Mouse (Mus musculus) large intestine, adult 2 months (tissue): ENCODE measurements around the gene Adamtsl1. TPM values are rescaled to one million over a fixed set of nuclear protein-coding genes. Genes with fewer than 3 reads are reported as not detected.

Source experiments
- DNase-seq: peaks from one replicate; pipeline ENCODE4 v3.0.0-alpha.2; 2012; ENCODE audit warnings: low read depth, low spot score
- WGBS: fragments of 180-500 bp; shearing (Covaris S2); methylation state at CpG from one replicate; pipeline ENCODE4 v1.1.7; 2018; 5-methylcytosine and 5-hydroxymethylcytosine counted together
- polyA plus RNA-seq: library from polyadenylated mRNA; depleted of rRNA; stranded (reverse); fragments of >200 nt; gene quantifications from 2 replicates; pipeline ENCODE4 v1.2.3, GENCODE M21; 2012

Gene Adamtsl1
- polyA plus RNA-seq, 1 experiment = 1.0 TPM

GRCm38 (mm10) chr4:86122431-86122830, 608.5 kb downstream of the Adamtsl1 start:
- no peak for DNase-seq
- 44% methylated on average over 5 of the region's 5 CpGs for WGBS

GRCm38 (mm10) chr4:86124374-86124773, 610.4 kb downstream of the Adamtsl1 start:
- WGBS = 60% methylated on average over 3 of the region's 3 CpGs
- DNase-seq = no peak

GRCm38 (mm10) chr4:86126636-86127035, 612.7 kb downstream of the Adamtsl1 start:
- 38% methylated on average over 2 of the region's 2 CpGs for WGBS
- DNase-seq = no peak

- 54% methylated on average over 4 of the region's 4 CpGs for WGBS
- no peak for DNase-seq
Measured at GRCm38 (mm10) chr4:86158551-86158950, 644.6 kb downstream of the Adamtsl1 start.

GRCm38 (mm10) chr4:86159362-86159761, 645.4 kb downstream of the Adamtsl1 start:
- WGBS = 43% methylated on average over 1 of the region's 1 CpGs

GRCm38 (mm10) chr4:86170763-86171162, 656.8 kb downstream of the Adamtsl1 start:
- no peak for DNase-seq
- 92% methylated on average over 10 of the region's 10 CpGs for WGBS

More at GRCm38 (mm10) chr4:86159362-86159761, 645.4 kb downstream of the Adamtsl1 start:
- DNase-seq = no peak

- 74% methylated on average over 5 of the region's 5 CpGs for WGBS
- no peak for DNase-seq
Measured at GRCm38 (mm10) chr4:86171461-86171860, 657.5 kb downstream of the Adamtsl1 start.

GRCm38 (mm10) chr4:86177471-86177870, 663.5 kb downstream of the Adamtsl1 start:
- DNase-seq = no peak
- WGBS = 75% methylated on average over 6 of the region's 6 CpGs

- DNase-seq = no peak
- 86% methylated on average over 14 of the region's 14 CpGs for WGBS
Measured at GRCm38 (mm10) chr4:86178116-86178515, 664.1 kb downstream of the Adamtsl1 start.

GRCm38 (mm10) chr4:86183701-86184173, 669.8 kb downstream of the Adamtsl1 start:
- WGBS = 50% methylated on average over 1 of the region's 1 CpGs
- no peak for DNase-seq

- WGBS = 58% methylated on average over 2 of the region's 2 CpGs
- no peak for DNase-seq
Measured at GRCm38 (mm10) chr4:86189853-86190252, 675.9 kb downstream of the Adamtsl1 start.

- DNase-seq = no peak
- WGBS = 82% methylated on average over 5 of the region's 5 CpGs
Measured at GRCm38 (mm10) chr4:86191195-86191594, 677.2 kb downstream of the Adamtsl1 start.

- WGBS = 76% methylated on average over 7 of the region's 7 CpGs
- no peak for DNase-seq
Measured at GRCm38 (mm10) chr4:86201766-86202165, 687.8 kb downstream of the Adamtsl1 start.

GRCm38 (mm10) chr4:86203288-86203687, 689.3 kb downstream of the Adamtsl1 start:
- no peak for DNase-seq
- 83% methylated on average over 2 of the region's 2 CpGs for WGBS

GRCm38 (mm10) chr4:86224875-86225274, 710.9 kb downstream of the Adamtsl1 start:
- WGBS = 83% methylated on average over 5 of the region's 5 CpGs

GRCm38 (mm10) chr4:86227096-86227495, 713.1 kb downstream of the Adamtsl1 start:
- WGBS = 36% methylated on average over 1 of the region's 1 CpGs
- no peak for DNase-seq

More at GRCm38 (mm10) chr4:86224875-86225274, 710.9 kb downstream of the Adamtsl1 start:
- no peak for DNase-seq

- 72% methylated on average over 3 of the region's 3 CpGs for WGBS
- no peak for DNase-seq
Measured at GRCm38 (mm10) chr4:86233197-86233596, 719.2 kb downstream of the Adamtsl1 start.

GRCm38 (mm10) chr4:86241854-86242424, 728.0 kb downstream of the Adamtsl1 start:
- 83% methylated on average over 2 of the region's 2 CpGs for WGBS
- DNase-seq = no peak

GRCm38 (mm10) chr4:86270085-86270484, 756.1 kb downstream of the Adamtsl1 start:
- 62% methylated on average over 2 of the region's 2 CpGs for WGBS
- no peak for DNase-seq

- 41% methylated on average over 6 of the region's 6 CpGs for WGBS
- no peak for DNase-seq
Measured at GRCm38 (mm10) chr4:86273703-86274355, 759.9 kb downstream of the Adamtsl1 start.

GRCm38 (mm10) chr4:86274663-86275062, 760.7 kb downstream of the Adamtsl1 start:
- 74% methylated on average over 2 of the region's 2 CpGs for WGBS
- DNase-seq = no peak
